Mouse (Mus musculus): ENCODE measurements around the gene Gpr19. TPM values are rescaled to one million over a fixed set of nuclear protein-coding genes. Genes with fewer than 3 reads are reported as not detected.

Gpr19 gene
- total RNA-seq, 2 experiments from 2014 or later = 5.5 to 5.8 TPM

DNA sequence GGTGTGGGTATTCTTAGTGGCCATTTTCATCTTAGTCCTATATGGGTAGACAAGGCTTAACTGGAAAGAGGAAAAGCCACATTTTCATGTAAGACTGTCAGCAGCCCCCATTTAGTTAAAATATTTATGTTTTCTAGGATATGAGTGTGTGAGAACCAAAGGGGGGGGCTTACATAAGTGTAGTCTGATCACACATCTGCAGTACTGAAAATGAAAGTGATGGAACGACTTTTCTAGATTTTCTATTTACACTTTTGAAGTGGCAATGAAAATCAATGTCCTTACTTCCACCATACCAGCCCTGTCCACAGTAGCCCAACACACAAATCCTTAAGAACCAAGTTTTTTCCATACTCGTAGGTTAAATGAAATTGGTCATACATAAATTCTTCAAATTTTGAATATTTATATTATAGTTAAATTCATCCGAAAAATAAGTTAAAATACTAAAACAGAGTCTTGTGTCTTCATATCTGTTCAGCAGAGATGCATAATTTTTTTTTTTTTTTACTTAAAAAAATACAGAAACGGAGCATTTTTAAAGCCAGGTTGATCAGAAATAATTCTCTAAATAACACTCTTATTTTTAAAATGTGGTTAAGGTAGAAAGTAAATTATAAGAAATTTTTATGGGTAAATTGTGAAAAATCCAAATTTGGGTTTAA is 27.4 kb upstream of the Gpr19 start:
- no peak for DNase-seq
- intact Hi-C loops (cut with DNase I; ENCODE audit: low total_unique reads) = no loop called here

DNA sequence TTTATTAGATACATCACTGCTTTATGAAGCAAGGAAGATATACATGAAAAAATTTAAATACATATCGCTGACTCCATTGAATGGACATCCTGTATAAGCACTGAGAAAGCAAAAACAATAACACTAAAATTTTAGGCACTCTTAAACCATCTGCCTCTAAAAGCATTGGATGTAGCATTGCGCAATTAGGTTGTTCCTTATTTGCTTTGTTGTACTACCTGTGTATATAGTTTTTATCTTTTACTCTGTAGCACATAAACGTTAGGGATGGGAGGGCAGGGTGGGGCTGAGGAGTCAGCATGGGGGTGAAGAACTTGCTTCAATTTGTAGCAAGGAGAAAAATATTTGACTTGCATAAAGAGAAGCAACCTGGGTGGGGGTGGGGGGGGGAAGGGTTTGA is 25.9 kb upstream of the Gpr19 start:
- intact Hi-C loops (cut with DNase I; ENCODE audit: low total_unique reads) = no loop called here
- no peak for DNase-seq

DNA sequence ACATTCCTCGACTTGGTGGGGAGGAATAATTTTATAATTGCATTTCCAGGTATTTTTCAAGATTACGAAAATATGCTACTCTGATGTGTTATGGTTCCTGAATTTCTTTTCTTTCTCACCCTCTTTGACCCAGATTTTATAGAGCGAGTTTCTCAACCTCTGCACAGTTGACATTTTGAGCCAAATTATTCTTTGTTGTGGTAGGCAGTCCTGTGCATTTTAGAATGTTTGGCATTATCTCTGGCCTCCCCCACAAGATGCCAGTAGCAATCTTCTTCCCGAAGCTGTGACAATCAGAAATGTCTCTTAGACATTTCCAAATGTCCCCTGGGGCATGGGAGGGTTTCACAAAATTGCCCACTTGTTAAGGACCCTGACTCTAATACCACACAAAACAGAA is 25.3 kb upstream of the Gpr19 start:
- intact Hi-C loops (cut with DNase I; ENCODE audit: low total_unique reads) = no loop called here
- no peak for DNase-seq

DNA sequence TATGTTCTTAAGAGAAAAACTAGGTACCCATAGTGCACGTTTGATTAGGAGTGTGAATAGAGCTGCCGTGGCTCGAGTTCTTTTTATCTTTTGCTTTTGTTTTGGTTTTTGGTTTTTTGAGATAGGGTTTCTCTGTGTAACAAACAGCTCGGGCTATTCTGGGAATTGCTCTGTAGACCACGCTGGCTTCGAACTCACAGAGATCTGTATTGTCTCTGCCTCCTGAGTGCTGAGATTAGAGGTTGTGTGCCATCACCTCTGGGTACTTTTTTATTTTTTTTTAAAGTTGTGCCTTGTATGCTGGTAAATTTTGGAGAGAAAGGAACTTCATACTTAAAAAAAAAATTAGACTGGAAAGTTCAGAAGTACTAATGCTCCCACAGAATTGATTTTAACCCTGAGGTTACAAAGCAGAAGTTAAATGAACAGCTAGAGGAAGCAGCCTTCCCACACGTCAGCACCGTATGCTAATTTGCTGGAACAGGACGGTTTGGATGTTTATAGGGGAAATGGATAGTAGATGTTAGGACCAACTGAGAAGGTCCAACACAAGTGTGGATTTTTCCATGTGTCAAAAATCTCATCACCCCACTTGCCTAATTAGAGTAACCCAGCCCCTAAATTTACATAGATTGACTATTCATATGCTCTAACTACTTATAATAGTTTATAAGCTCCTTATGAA is 24.3 kb upstream of the Gpr19 start:
- DNase-seq = no peak
- intact Hi-C loops (cut with DNase I; ENCODE audit: low total_unique reads) = no loop called here

DNA sequence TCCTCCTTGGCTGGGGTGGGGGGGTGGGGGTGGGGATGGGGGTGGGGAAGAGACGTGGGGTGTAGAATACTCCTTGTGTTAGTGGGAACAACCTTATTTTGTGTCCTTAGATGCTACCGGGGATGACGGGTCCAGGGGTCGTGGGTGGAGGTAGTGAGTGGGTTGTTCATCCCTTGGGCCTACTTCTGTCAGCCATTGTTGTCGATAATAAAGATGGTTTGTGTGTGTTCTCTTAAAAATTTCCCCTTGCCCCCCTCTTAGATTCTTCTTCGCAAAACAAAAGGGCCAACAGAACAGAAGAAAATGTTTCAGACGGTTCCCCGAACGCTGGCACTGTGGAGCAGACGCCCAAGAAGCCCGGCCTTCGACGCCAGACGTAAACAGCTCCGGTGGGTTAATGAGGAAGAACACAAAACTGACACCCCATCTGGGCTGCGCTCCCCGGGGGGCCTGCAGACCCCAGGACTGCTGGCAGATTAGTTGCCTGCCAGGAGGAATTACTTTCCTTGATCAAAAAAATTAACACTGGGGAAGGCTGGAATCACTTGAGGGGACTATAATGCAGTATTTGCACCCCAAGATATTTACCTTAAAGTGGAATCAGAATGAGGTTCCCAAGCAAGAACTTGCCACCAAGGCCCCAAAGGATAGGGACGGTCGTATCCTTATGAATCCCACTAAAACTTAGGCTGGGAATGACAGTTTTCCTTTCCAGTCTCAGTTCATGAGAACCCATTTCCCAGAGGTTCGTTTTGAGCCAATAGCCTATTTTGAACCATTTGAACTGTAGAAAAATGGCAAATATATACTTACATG is 23.5 kb upstream of the Gpr19 start:
- no peak for DNase-seq
- intact Hi-C loops (cut with DNase I; ENCODE audit: low total_unique reads) = no loop called here

DNA sequence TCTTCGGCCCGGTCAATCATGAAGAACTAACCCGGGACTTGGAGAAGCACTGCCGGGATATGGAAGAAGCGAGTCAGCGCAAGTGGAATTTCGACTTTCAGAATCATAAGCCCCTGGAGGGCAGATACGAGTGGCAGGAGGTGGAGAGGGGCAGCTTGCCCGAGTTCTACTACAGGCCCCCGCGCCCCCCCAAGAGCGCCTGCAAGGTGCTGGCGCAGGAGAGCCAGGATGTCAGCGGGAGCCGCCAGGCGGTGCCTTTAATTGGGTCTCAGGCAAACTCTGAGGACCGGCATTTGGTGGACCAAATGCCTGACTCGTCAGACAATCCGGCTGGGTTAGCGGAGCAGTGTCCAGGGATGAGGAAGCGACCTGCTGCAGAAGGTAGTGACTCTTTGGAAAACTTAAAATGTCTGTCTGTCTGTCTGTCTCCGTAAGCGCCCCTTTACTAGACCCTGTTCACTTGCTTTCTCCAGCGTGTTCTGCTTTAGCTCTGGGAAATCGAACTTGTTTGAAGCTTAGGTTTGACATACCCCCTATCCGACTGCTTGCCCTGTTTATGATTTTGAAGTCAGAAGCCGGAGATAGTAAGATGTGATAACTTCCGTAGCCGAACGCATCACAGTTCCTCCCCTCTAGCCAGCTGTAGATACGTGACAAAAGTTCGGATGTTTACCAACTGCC is 22.8 kb upstream of the Gpr19 start:
- intact Hi-C loops (cut with DNase I; ENCODE audit: low total_unique reads) = no loop called here
- peak; percentile 51 for DNase-seq

DNA sequence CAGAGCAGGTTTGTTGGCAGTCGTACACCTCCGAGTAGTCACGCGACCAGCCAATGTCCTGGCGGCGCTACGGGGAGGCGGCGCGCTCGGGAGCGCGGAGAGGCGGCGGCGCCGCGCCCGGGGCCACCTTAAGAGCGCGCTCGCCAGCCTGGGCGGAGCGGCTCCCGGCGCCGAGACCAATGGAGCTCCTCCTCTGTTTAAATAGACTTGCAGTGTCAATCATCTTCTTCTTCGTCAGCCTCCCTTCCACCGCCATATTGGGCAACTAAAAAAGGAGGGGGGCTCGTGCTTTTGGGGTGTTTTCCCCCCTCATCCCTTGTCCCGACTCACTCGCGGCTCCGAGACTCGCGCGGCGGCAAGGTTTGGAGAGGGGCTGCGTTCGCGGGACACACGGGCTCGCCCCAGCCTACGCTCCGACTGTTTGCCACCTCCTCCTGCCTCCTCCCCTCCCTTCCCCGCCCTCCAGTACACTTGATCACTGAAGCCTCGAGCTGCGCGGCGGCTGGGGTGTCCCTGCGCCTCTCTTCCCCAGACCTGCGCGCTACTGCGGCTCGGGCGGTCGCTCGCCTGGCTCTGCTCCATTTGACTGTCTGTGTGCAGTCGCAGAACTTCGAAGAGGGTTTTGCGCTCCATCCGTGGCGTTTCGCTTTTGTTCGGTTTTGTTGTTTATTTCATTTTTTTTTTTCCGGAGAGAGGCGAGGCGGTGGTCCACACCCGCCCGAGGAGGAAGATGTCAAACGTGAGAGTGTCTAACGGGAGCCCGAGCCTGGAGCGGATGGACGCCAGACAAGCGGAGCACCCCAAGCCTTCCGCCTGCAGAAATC is 22.0 kb upstream of the Gpr19 start, which contains the start of gene Cdkn1b:
TSS of gene Cdkn1b (plus strand) at position 212 of the 824 bp plus-strand sequence.
- DNase-seq = peak; percentile 91
- intact Hi-C loops (cut with DNase I; ENCODE audit: low total_unique reads) = no loop called here

DNA sequence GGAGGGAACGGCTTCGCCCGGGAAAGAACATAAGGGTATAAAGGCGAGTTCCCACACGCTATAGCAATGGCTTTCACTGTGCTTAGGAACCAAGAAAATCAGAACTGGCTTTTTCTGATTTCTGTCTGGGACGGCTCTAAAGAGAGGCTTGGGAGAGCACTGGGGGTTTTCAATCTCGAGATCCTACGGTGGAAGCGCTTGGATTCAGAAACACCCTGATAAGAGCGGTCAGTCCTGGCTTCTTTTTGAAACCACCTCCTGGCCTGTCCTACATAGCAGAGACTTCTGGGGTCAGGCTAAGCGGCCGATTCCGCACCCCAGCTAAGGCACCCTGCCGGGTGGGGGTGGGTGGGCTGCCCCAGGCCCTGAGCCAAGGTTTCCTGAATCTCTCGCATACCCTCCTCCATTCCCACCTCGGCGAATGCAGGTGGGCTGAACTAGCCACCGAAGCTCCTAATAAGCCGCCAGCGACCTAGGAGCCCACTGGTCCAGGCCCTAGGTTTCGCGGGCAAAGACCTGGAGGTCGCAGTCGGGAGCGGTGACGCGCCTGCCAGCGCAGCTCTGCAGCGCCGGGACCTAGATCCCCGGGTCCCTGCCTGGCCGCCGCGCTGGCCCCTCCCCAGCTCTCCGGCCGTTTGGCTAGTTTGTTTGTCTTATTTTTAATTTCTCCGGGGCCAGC is 21.3 kb upstream of the Gpr19 start:
- DNase-seq = no peak
- intact Hi-C loops (cut with DNase I; ENCODE audit: low total_unique reads) = no loop called here

DNA sequence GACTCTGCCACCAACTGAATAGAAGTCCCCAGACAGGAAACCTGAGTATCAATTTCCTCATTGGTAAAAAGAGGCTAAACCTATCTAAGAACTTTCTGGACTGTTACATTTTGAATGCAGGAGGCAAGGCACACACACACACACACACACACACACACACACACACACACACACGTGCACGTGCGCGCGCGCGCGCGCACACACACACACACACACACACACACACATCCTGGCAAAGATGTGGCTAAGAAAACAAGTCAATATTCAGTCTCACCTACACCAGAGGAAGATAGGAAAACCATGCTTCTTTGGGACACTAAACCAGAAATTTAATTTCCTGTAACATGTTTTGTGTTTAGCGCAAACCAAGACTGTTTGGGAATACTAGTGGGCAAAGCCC is 20.4 kb upstream of the Gpr19 start:
- intact Hi-C loops (cut with DNase I; ENCODE audit: low total_unique reads) = no loop called here
- DNase-seq = no peak

DNA sequence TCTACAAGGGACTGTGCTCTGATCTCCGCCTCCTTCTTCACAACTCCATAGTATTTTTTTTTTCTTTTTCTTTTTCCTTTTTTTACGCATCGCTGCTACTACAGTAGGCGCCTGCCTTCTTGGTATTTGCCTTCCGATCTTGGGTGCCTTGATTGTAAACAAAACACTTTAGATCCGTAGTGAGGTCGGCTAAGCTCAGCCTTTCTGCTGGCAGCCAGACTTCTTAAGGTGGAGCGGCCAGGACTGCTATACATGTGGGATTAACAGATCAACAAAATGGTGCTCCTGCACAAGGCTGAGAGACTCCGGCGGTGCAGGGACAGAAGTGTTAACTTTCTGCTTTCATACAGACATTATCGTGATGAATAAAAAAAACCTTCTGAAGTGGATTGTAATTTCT is 18.7 kb upstream of the Gpr19 start:
- intact Hi-C loops (cut with DNase I; ENCODE audit: low total_unique reads) = no loop called here
- DNase-seq = peak; percentile 63

DNA sequence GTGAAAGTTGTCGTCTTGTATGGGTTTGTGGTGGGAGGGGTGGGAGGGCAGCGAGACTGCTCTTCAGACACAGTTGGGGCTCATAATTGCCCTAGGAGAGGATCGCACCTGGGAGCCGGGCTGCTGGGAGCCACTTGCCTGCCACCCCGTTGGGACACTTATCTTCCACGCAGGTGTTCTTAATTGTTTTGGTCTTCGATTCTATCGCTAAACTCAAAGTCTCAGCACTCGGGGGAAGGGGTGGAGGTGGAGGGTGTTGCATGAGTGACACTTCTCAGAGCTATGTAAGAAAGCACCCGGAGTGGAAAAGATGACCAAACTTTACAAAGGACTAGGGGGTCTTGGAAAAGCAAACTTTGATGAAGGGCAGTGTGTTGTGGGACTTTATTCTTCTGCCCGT is 18.3 kb upstream of the Gpr19 start:
- intact Hi-C loops (cut with DNase I; ENCODE audit: low total_unique reads) = no loop called here
- no peak for DNase-seq

DNA sequence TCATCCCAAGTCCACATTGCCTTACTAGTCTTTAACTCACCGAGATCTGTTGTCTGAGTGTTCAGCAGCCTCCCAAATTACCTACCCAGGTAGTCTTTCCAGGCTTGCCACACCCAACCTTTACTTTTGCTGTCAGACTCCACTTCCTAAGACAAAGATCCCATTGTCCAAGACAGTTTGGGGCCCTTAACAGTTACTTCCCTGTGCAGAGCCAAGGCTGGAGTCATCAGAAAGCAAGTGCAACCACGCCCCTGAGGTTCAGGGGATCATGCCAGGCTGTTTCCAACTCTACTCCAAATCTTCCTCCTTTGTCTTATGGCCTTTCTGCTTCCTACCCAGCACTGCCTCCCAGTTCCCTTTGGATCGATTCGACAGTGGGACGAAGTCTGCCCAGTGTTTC is 16.1 kb upstream of the Gpr19 start:
- no peak for DNase-seq
- intact Hi-C loops (cut with DNase I; ENCODE audit: low total_unique reads) = no loop called here

DNA sequence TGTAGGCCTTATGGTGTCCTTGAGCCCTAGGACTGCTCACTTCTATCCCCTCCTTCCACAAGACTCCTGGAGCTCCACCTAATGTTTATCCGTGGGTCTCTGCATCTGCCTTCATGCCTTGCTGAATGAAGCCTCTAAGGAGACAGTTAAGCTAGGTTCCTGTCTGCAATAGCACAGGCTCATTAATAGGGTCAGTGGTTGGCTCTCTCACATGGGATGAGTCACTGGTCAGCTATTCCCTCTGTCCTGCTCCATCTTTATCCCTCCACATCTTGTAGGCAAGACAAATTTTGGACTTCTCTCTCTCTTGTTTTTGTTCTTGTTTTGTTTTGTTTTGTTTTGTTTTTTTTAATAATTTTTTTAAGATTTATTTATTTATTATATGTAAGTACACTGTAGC is 7.4 kb upstream of the Gpr19 start:
- no peak for DNase-seq
- intact Hi-C loops (cut with DNase I; ENCODE audit: low total_unique reads) = no loop called here

DNA sequence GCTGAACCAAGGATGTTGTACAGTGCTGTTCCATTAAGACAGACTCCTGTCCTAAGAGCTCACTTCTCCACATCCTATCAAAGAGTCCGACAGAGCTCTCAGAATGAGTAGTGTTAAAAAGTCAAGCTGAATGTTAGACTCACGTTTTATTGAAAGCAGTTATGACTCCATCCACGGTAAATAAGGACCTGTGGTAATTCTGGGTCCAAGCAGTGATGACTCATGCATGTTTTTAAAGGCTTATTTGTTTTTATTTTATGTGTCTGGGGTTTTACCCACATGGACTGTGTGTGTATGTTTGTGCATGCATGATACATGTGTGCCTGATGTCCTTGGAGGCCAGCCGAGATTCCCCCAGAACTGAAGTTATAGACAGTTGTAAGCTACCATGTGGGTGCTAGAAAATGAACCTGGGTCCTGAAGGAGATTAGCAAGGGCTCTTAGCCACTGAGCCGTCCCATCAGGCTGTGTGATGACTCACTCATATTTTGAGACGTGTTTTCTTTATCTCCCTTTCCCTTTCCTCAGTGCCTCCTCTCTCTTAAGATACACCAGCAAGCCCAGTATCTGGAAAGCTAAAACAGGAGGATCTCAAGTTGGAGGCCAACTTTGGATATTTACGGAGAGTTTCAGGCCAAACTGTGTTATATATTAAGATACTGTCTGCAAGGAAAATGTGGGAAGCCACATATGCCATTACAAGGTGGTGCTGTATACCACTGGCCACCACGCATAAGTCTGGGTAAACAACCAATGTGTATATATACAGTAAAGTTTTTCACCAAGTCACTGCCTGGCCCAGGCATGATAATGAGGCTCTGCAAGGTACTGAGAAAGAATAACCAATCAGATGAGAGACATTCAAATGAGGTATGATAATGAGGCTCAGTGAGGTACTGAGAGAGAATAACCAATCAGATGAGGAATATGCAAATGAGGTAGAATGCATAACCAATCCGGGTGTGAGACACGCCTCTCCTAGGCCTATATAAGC is 5.8 kb upstream of the Gpr19 start:
- intact Hi-C loops (cut with DNase I; ENCODE audit: low total_unique reads) = no loop called here
- DNase-seq = no peak

DNA sequence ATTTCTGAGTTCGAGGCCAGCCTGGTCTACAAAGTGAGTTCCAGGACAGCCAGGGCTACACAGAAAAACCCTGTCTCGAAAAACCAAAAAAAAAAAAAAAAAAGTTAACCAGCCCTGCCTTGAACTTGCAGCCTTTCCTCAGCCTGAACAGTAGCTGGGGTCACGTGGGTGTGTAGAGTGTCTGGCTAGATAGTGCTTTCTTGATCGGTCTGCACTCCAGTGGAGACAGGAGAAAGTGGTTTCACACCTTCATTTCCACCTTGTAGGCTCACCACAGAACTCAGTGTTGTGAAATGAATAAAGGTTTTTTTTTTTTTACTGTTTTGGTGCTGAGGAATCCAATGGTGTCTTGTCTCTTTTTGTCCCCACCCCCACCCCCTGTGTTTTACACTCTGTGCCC is 5.0 kb upstream of the Gpr19 start:
- intact Hi-C loops (cut with DNase I; ENCODE audit: low total_unique reads) = no loop called here
- DNase-seq = no peak

DNA sequence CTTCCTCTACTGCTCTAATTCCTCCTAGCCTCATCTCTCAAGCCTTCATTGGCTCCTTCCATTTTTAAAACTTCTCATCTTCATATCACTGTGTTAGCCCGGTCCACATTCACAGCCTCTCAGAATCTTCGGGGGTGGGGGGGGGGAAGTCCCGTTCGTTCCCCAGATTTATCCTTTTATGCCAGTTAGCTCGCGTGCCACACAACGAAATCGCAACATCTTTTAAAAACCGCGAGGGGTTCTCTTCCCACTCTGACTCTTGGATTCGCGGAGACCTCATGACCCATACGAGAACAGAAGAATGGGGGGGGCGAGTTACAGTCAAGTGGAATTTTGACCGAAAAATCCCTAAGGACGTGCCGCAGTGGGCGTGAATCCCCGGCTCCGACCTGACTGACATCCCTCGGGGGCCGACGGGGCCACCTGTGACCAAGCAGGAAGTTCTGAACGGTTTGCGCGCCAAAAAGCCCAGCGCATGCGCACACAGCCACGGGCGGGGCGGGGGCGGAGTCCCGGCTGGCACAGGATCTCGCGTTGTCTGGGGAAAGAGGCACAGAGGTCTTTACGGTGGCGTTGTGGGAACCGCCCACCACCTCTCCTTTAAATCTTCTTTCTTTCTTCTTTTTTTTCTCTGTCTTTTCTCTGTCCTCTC is 809 bp downstream of the Gpr19 start:
- intact Hi-C loops (cut with DNase I; ENCODE audit: low total_unique reads) = no loop called here
- DNase-seq = peak; percentile 93
